Mouse (Mus musculus) urinary bladder, postnatal 0 days (tissue): ENCODE measurements around the gene Rrh. TPM values are rescaled to one million over a fixed set of nuclear protein-coding genes. Genes with fewer than 3 reads are reported as not detected.

ENCODE experiments used
- polyA plus RNA-seq: library from polyadenylated mRNA; unstranded; fragments of >200 nt; fragmentation: Nextera tagmentation; extraction: Ambion mirVana; gene quantifications from 2 replicates; pipeline ENCODE4 v1.2.1, GENCODE M21; 2015

The Rrh gene
- polyA plus RNA-seq: 0.35 and 0.40 TPM in 2 replicates

GRCm38 (mm10) chr3:129822206-129822775 is at the start of gene Rrh:
Gene Rrh (minus strand): TSS chr3:129822587.

GRCm38 (mm10) chr3:129835388-129835934 is 13.1 kb upstream of the Rrh start, which contains the start of gene Cfi:
Gene Cfi (plus strand): TSS chr3:129835884.

GRCm38 (mm10) chr3:129831035-129831568 is 8.7 kb upstream of the Rrh start, which contains the start of gene Gar1:
Gene Gar1 (minus strand): TSS chr3:129831396.

GRCm38 (mm10) chr3:129803765-129804164 is 18.6 kb downstream of the Rrh start, which contains the start of gene Lrit3:
Gene Lrit3 (minus strand): TSS chr3:129804030.

GRCm38 (mm10) chr3:129754650-129755604 is 67.5 kb downstream of the Rrh start, which contains the start of gene Egf:
Gene Egf (minus strand): TSS chr3:129755316.

Other genes with a start within 250 kb of the Rrh start
- gene Egf, start 67.3 kb downstream of the Rrh start, polyA plus RNA-seq: 0.41 and 1.0 TPM in 2 replicates
- not detected in 2 replicates for gene Lrit3, start 18.6 kb downstream of the Rrh start, polyA plus RNA-seq
- gene Gar1, start 8.8 kb upstream of the Rrh start, polyA plus RNA-seq: 28.1 and 30.1 TPM in 2 replicates
- 0.22 and 0.75 TPM in 2 replicates for gene Cfi, start 13.3 kb upstream of the Rrh start, polyA plus RNA-seq
- gene Pla2g12a, start 56.0 kb upstream of the Rrh start, polyA plus RNA-seq: 16.8 and 19.9 TPM in 2 replicates
- 24.5 and 28.2 TPM in 2 replicates for gene Casp6, start 78.8 kb upstream of the Rrh start, polyA plus RNA-seq
- 12.7 and 20.3 TPM in 2 replicates for gene Mcub, start 147.6 kb upstream of the Rrh start, polyA plus RNA-seq
- gene Sec24b, start 239.0 kb upstream of the Rrh start, polyA plus RNA-seq: 24.4 and 25.8 TPM in 2 replicates